Mouse (Mus musculus): ENCODE data around the gene Mbl1. TPM values are rescaled to one million over a fixed set of nuclear protein-coding genes. Genes with fewer than 3 reads are reported as not detected.

The Mbl1 gene
- 33.7 and 43.4 TPM in 2 replicates for polyA plus RNA-seq (2012; rRNA removed)

DNA sequence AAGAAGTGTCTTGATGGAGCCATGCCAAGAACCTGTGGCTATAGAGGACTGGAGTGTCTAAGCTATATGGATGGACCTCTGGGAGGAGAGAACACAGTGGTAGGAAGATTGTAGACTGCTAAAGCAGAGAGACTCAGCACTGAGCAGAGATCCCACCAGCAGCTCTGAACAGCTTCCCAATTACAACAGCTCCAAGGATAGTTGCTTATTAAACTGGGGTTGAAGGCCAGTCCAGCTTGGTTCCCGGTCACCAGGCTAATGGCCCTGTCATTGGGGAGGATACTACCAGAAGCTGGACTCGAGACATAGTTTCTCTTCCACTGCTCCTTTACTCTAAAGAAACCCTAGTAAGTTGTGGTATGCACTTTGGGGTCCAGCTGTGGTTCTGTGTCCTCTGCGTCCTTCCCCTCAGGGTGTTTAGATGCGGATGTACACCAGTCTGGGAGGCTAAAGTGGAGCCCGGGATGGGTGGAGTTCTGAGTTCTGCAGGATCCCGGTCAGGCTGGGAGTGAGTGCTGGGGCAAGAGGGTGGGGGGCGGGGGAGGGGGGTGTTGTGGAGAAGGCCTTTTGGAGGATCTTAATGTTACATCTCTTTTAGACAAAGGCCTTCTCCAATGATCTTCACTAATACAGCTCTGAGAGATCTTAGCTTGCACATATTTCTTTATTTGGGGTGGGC is at the start of gene Mbl1:
Mbl1 (plus strand) TSS at position 239 of the 679 bp plus-strand sequence.

DNA sequence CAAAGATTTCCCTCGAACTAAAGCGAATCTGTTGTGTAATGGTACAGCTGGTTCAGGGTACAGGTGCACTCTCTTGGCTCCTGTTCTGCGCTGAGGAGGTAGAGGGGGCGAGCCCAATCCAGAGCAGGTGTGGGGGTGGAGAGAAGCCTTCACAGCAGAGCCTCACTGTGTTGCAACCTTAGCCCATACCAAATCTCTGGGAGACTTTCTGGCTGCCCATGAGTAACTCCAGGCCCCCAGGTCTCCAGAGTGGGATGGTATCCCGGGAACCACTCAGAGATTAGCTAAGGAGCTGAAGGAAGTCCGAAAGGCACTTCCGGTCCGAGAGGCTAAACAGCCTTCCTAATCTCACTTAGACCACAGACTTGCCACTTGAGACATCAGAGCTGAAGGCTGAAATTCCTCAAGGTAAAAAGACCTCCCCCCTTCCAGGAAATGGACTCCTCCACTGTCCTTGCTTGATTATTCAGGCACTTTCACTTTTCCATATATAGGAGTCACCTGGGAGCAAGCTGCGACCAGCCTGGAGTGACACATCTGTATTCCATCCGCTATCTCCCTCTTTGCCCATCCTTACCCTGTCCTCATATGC is 46.3 kb upstream of the Mbl1 start, which contains the start of gene Mat1a:
Mat1a (plus strand) TSS at position 183 of the 592 bp plus-strand sequence.

DNA sequence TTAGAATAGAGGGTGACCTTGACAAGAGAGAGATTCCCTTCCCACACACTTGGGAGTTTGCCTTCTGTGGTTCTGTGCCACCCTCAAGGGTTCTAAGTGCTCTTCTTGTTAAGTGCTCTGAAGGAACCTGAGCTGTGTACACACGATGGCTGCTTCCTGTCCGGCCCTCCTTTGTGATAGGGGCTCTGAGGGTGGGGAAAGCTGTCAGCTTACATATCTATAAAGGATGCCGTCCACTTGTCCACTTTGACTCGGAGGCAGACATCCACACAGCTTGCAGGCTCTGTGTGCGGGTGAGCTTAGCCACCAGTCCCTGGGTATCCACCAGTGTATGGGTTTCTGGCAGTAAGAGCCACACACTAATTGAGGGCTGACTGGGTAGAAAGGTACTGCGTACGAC is 19.7 kb upstream of the Mbl1 start, which contains the start of gene Sftpa1:
Sftpa1 (plus strand) TSS at position 243 of the 400 bp plus-strand sequence.

DNA sequence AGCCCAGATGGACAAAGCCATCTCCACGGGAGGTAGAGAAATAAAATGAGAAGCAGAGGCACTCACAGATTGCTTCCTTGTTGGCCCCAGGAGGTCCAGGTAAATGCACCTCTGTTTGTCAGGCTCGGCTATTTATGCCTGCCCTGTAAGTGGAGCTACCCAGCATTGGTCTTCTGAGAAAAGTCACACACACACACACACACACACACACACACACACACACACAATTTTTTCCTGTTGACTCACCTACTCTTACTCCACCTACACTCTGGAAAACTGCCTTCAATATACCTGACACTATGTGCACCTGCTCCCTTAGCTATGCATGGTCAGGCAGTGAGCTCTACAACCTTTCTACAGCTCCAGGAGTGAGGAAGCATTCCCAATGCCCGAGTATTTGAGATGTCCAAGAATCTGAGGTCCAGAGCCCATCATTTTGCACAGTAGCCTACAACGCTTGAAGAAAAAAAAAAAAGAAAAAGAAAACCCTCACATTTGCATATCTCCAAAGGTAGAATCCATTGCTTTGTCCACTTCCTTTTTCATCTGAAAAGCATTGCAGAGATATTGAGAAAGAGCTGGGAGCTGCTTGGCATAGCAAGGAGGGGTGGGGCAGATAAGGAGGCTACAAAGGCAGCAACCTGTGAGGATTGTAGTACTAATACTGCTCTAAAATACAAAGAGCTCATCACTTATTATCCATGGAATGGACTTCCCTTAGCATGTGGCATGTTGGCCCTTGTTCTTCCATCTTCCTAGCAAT is 34.0 kb downstream of the Mbl1 start, which contains the start of gene Sftpd:
Sftpd (minus strand) TSS at position 91 of the 763 bp plus-strand sequence.

Other genes starting within 250 kb of the Mbl1 start
- gene Tspan14, start 184.7 kb upstream of the Mbl1 start, polyA plus RNA-seq (2012; rRNA removed), result 30.3 and 31.2 TPM in 2 replicates
- gene Fam213a, start 137.7 kb upstream of the Mbl1 start, polyA plus RNA-seq (2012; rRNA removed), result 84.7 and 87.4 TPM in 2 replicates
- gene Dydc2, start 82.2 kb upstream of the Mbl1 start, polyA plus RNA-seq (2012; rRNA removed), result not detected in 2 replicates
- not detected in 2 replicates for gene Dydc1, start 78.5 kb upstream of the Mbl1 start, polyA plus RNA-seq (2012; rRNA removed)
- gene Mat1a, start 46.4 kb upstream of the Mbl1 start, polyA plus RNA-seq (2012; rRNA removed), result 218 and 257 TPM in 2 replicates
- 0.21 and 0.23 TPM in 2 replicates for gene Sftpa1, start 19.7 kb upstream of the Mbl1 start, polyA plus RNA-seq (2012; rRNA removed)
- gene Sftpd, start 33.7 kb downstream of the Mbl1 start, polyA plus RNA-seq (2012; rRNA removed), result 0.21 and 0.84 TPM in 2 replicates
- gene Gm2832, start 127.3 kb downstream of the Mbl1 start, polyA plus RNA-seq (2012; rRNA removed), result 0.01 and 0.02 TPM in 2 replicates
- not detected in 2 replicates for gene Gm5798, start 197.2 kb downstream of the Mbl1 start, polyA plus RNA-seq (2012; rRNA removed)
- not detected in 2 replicates for gene Gm7945, start 234.9 kb downstream of the Mbl1 start, polyA plus RNA-seq (2012; rRNA removed)